Mouse (Mus musculus) gonadal fat pad, adult 2 months (tissue): Measurements from ENCODE around the gene Uox. TPM values are rescaled to one million over a fixed set of nuclear protein-coding genes. Genes with fewer than 3 reads are reported as not detected.

Experiments
- DNase-seq: peaks from one replicate; pipeline ENCODE4 v3.0.0-alpha.2; 2012; ENCODE audit warnings: low read depth
- polyA plus RNA-seq: library from polyadenylated mRNA; depleted of rRNA; stranded (reverse); fragments of >200 nt; gene quantifications from 2 replicates; pipeline ENCODE4 v1.2.3, GENCODE M21; 2012; rRNA removed

The Uox gene
- 1.5 and 3.8 TPM in 2 replicates for polyA plus RNA-seq

GRCm38 (mm10) chr3:146570148-146570782 lies at the start of gene Uox:
TSS of gene Uox (plus strand) at chr3:146570426.
- DNase-seq: no peak

- DNase-seq: peak; percentile 56
These were observed 49.2 kb upstream of the Uox start, which contains the start of gene Rpf1 for GRCm38 (mm10) chr3:146520798-146521651. TSS of gene Rpf1 (minus strand) at chr3:146521429.

GRCm38 (mm10) chr3:146521652-146522020 lies 48.6 kb upstream of the Uox start:
- DNase-seq: no peak

- no peak for DNase-seq
These were observed 41.9 kb upstream of the Uox start for GRCm38 (mm10) chr3:146528335-146528734.

GRCm38 (mm10) chr3:146534986-146535385 lies 35.2 kb upstream of the Uox start:
- no peak for DNase-seq

GRCm38 (mm10) chr3:146540521-146541273 lies 29.5 kb upstream of the Uox start:
- no peak for DNase-seq

GRCm38 (mm10) chr3:146543632-146544031 lies 26.6 kb upstream of the Uox start:
- no peak for DNase-seq

- no peak for DNase-seq
These were observed 15.4 kb upstream of the Uox start for GRCm38 (mm10) chr3:146554816-146555215.

GRCm38 (mm10) chr3:146556567-146556966 lies 13.7 kb upstream of the Uox start:
- DNase-seq: no peak

GRCm38 (mm10) chr3:146557507-146557906 lies 12.7 kb upstream of the Uox start:
- DNase-seq: no peak

GRCm38 (mm10) chr3:146562936-146563335 lies 7.3 kb upstream of the Uox start:
- no peak for DNase-seq

- no peak for DNase-seq
These were observed 5.8 kb upstream of the Uox start for GRCm38 (mm10) chr3:146564268-146565064.

- no peak for DNase-seq
These were observed 5.2 kb upstream of the Uox start for GRCm38 (mm10) chr3:146565065-146565411.

- no peak for DNase-seq
These were observed 2.9 kb upstream of the Uox start for GRCm38 (mm10) chr3:146567366-146567765.

GRCm38 (mm10) chr3:146567884-146568530 lies 2.2 kb upstream of the Uox start:
- peak; percentile 13 for DNase-seq

GRCm38 (mm10) chr3:146569594-146569993 lies 632 bp upstream of the Uox start:
- DNase-seq: no peak

- DNase-seq: no peak
These were observed 713 bp downstream of the Uox start for GRCm38 (mm10) chr3:146570939-146571338.

GRCm38 (mm10) chr3:146571341-146571740 lies 1.1 kb downstream of the Uox start:
- no peak for DNase-seq

- DNase-seq: no peak
These were observed 7.4 kb downstream of the Uox start for GRCm38 (mm10) chr3:146577591-146577990.

GRCm38 (mm10) chr3:146580039-146580729 lies 10.0 kb downstream of the Uox start:
- DNase-seq: no peak

GRCm38 (mm10) chr3:146583478-146583877 lies 13.3 kb downstream of the Uox start:
- DNase-seq: no peak
